Mouse (Mus musculus) cortical plate, adult 2 months (tissue): ENCODE measurements at regions not wholly inside any gene's neighbourhood (a gene's known extent, or its start where the extent isn't known, plus 50 kb on each side); places are given as distances from the start of the nearest gene placed in this dataset.

ENCODE experiments used
- H3K27ac ChIP-seq: fragments of 200-500 bp; 2 replicates; pipeline ENCODE4 v1.5.1; 2012; ENCODE audit warnings: low read length, control low read depth, inconsistent platforms; ENCODE audit not compliant: insufficient read depth
- H3K4me1 ChIP-seq: fragments of 200-500 bp; 2 replicates; pipeline ENCODE4 v1.6.1; 2011; ENCODE audit warnings: low read length; ENCODE audit not compliant: control insufficient read depth, insufficient read depth
- H3K4me3 ChIP-seq: fragments of 200-500 bp; 2 replicates; pipeline ENCODE4 v1.5.1; 2011; ENCODE audit warnings: mild to moderate bottlenecking, low read length, control low read depth; ENCODE audit not compliant: insufficient read depth
- CTCF ChIP-seq: fragments of 200-500 bp; IDR thresholded peaks from 2 replicates; pipeline ENCODE4 v1.5.1; 2011; ENCODE audit warnings: mild to moderate bottlenecking, control low read depth, low read length; ENCODE audit not compliant: insufficient read depth; ENCODE audit errors: extremely low read depth
- POLR2A ChIP-seq: fragments of 200-500 bp; IDR thresholded peaks from 2 replicates; pipeline ENCODE4 v1.6.1; 2011; ENCODE audit warnings: mild to moderate bottlenecking, low read length, control low read depth; ENCODE audit not compliant: insufficient read depth; ENCODE audit errors: extremely low read depth

GRCm38 (mm10) chr8:87235341-87236075, 236.9 kb downstream of the Cbln1 start:
- no peak for TF ChIP-seq CTCF
- no peak for TF ChIP-seq POLR2A
- no peaks in the 10 kb centered on the region for H3K4me1 ChIP-seq
- H3K27ac ChIP-seq: no peak overlapping the region
- H3K4me3 ChIP-seq: peak overlapping the region; percentile 29

- Histone ChIP-seq H3K27ac (no peak overlapping the region), H3K4me1 (no peaks in the 10 kb centered on the region), H3K4me3 (no peak overlapping the region)
- TF ChIP-seq CTCF (no peak), POLR2A (no peak)
These were observed 238.1 kb downstream of the Cbln1 start for GRCm38 (mm10) chr8:87234336-87234735.

- H3K4me3 ChIP-seq: no peak overlapping the region
- H3K27ac ChIP-seq: no peak overlapping the region
- no peak for TF ChIP-seq CTCF
- no peak for TF ChIP-seq POLR2A
- no peaks in the 10 kb centered on the region for H3K4me1 ChIP-seq
These were observed 238.5 kb downstream of the Cbln1 start for GRCm38 (mm10) chr8:87233805-87234331.

DNA sequence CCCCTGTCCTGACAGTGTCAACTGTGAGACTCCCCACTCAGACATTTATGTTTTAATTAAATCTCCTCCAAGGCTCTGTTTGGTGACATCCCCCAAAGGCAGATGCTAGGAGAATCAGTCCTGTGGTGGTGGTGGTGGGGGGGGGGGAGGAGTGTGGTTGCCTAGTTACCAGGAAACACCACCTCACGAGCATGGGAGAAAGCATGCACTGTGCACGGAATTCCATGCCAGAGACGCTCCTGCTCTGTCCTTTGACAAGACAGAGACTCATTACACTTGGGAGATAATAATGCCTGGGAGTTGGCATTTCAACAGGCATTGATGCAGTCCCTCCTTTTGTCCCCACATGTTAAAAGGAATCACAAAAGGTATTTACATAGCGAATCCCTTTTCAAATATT, 240.6 kb downstream of the Cbln1 start:
- Histone ChIP-seq H3K4me1 (no peaks in the 10 kb centered on the region), H3K27ac (no peak overlapping the region), H3K4me3 (no peak overlapping the region)
- TF ChIP-seq CTCF: no peak
- no peak for TF ChIP-seq POLR2A

DNA sequence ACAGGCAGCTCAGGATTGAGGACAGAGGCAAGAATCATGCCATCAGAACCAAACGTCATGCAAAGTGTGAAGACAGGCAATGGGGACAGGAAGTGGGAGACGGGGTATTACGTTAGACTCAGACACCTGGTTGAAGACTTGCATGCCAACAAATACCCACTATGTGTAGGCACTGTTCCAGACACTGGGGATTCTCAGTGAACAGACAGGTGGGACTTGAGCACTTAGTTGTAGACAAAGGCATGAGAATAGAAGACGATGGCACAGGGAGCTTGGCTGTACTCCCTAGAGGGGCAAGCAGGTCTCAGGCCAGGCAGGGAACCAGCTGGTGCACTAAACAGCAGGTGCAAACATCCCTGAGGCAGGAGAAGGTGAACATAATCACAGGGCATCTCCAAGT, 242.3 kb downstream of the Cbln1 start:
- H3K4me1 ChIP-seq: no peaks in the 10 kb centered on the region
- H3K4me3 ChIP-seq: no peak overlapping the region
- TF ChIP-seq POLR2A (no peak), CTCF (no peak)
- H3K27ac ChIP-seq: no peak overlapping the region

DNA sequence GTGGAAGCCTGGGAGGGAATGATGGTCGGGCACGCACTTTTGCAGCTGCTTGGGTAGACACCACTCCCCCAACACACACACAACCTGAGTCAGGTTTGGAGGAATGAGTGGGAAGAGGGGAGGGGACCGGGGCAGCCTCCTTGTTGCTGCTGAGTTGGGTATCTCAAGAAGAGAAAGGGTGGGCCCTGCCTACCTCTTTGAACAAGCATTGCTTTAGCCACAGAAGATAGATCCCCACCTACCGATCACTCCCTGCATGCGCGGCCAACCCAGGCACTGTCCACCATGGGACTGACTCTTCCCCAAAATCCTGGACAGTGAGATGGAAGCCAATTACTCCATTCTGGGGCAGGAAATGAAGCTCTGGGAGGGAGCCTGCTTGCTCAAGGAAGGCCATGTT, 243.2 kb downstream of the Cbln1 start:
- Histone ChIP-seq H3K27ac (no peak overlapping the region), H3K4me3 (no peak overlapping the region), H3K4me1 (no peaks in the 10 kb centered on the region)
- TF ChIP-seq POLR2A (no peak), CTCF (no peak)

DNA sequence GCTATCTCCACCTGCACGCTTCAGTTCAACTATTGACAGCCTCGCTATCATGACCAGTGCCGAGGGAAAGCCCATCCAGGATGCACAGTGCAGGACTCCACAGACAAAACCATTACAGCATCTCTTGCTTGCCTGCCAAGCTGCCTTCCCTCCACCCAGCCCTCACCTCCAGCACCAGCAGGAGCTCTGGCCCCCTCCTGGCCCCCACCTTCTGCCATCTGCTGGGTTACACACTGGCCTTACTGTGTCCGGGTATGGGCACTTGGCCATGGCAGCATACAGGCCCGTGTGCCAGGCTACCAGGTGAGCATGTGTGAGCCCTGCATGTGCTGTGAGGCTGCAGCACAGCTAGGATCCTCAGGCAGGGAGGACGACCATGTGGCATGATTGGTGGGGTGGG, 243.6 kb downstream of the Cbln1 start:
- no peak overlapping the region for H3K27ac ChIP-seq
- H3K4me3 ChIP-seq: no peak overlapping the region
- TF ChIP-seq POLR2A (no peak), CTCF (no peak)
- no peaks in the 10 kb centered on the region for H3K4me1 ChIP-seq

DNA sequence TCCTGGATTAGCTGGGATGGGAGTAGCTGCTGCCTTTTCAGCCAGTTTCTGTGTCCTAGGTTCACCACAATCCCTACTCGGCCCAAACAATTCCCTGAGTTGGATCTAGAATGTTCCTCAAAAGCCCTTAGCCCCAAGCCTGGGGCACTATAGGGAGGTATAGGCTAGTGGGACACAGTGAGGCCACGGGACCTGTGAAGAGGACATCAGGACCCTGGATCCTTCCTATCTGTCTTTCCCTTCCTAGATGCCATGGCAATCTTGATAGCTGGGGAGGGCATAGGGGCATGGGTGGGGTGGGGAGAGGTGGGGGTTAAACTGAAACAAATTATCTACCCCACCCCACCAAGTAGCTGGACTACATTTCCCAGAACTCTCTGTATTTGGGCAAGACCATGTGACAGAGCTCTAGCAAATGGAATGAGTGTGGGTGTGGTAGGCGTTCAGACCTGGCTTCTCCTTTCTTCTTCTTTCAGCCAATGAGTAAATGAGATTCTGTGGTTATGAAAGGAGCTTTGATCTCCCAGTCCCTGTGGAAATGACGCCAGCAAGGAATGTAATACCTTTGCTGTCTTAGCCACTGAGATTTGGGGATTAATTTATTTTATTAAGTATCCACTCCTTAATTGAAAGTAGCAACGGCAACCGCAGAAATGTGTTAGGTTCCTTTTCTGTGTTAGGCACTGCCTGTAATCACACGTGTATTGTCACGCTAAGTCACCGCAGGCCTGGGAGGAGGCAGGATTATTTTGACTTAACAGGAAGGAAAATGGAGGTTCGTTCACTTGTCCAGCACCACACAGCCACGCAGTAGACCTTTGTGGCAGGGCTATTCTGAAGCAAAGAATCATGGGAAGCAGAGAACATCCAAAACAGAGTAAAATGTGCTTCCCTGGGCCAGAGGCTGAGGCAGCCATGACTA, 246.6 kb downstream of the Cbln1 start:
- no peak for TF ChIP-seq POLR2A
- TF ChIP-seq CTCF: no peak
- H3K4me1 ChIP-seq: no peaks in the 10 kb centered on the region

DNA sequence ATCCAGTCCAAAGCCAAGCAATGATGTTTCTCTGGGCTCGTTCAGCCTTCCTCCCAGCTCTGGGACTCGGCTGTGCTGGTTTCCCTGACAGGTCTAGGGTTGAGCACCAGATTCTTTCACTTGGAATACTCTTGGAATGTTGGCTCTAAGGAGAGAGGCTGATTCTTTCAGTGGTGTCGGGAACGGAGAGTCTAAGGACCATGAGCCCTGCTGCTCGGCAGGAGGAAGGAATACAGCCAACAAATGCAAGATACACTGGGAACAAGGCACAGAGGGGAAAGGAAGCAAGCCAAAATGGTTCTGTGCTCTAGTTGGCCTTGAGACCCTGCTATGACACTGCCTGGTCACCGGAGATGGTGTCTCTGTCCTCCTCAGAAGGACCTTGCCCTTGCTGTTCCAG, 251.8 kb downstream of the Cbln1 start:
- no peak overlapping the region for H3K4me3 ChIP-seq
- H3K4me1 ChIP-seq: no peaks in the 10 kb centered on the region
- TF ChIP-seq CTCF (no peak), POLR2A (no peak)
- H3K27ac ChIP-seq: no peak overlapping the region

More for the DNA sequence above, 246.6 kb downstream of the Cbln1 start:
- Histone ChIP-seq H3K27ac (no peak overlapping the region), H3K4me3 (no peak overlapping the region)
